Mouse (Mus musculus): ENCODE results near the gene Cnnm3.

The Cnnm3 gene

DNA sequence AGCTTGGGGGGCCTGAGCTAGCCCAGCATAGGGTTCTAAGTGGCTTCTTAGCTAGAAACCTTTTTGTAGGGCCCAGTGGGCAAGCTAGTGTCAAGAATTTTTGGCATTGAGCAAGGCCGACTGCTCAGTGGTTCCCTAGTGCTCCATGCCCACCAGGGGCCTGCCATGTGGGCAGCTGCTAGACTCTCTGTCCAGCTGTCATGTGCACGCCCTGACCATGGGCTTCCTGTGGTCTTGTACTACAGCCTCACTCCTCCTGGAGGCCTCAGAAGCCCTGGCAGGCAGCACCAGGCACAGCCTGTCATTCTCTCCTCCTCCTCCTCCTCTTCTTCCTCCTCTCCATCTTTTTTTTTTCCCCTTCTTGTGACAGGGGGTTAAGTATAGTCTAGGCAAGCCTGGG lies 14.4 kb upstream of the Cnnm3 start:
- DNase-seq (ENCODE audit: low spot score), result no peak

DNA sequence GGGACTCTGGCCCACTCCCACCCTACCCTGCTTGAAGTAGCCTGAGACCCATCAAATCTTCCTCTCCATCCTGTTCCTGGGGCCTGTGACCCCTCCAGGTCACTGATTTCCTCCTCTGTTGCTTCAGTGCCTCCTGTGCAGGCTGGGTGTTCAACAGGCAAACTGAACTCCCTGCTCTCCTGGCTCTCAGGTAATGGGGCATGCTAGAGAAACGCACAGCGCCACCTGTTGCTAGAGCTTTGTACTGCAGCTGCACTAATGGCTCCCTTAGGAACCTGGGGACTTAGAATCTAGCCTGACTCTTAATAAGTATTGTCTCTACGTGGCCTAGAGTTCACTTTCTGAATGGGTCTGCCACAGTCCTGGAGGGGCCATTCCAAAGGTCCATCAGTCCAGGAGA lies 10.4 kb upstream of the Cnnm3 start:
- peak; percentile 45 for DNase-seq (ENCODE audit: low spot score)

DNA sequence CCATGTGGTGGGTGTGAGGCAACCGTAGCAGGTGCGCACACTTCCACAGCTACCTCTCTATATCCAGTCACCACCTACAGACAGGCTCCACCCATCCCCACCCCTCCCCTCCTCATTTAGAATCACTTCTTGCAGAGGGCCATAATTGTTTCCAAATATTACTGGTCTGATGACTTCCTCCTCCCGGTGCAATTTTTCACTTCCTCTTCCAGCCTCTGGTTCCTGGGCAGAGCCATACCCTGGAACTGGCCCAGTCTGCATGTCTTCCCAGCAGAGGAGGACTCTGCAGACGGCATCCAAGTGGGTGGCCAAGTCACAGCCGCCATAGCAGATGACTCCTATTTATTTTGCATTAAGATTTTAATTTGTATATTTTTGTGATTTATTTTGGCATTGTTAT lies 3.4 kb upstream of the Cnnm3 start:
- DNase-seq (ENCODE audit: low spot score), result no peak

DNA sequence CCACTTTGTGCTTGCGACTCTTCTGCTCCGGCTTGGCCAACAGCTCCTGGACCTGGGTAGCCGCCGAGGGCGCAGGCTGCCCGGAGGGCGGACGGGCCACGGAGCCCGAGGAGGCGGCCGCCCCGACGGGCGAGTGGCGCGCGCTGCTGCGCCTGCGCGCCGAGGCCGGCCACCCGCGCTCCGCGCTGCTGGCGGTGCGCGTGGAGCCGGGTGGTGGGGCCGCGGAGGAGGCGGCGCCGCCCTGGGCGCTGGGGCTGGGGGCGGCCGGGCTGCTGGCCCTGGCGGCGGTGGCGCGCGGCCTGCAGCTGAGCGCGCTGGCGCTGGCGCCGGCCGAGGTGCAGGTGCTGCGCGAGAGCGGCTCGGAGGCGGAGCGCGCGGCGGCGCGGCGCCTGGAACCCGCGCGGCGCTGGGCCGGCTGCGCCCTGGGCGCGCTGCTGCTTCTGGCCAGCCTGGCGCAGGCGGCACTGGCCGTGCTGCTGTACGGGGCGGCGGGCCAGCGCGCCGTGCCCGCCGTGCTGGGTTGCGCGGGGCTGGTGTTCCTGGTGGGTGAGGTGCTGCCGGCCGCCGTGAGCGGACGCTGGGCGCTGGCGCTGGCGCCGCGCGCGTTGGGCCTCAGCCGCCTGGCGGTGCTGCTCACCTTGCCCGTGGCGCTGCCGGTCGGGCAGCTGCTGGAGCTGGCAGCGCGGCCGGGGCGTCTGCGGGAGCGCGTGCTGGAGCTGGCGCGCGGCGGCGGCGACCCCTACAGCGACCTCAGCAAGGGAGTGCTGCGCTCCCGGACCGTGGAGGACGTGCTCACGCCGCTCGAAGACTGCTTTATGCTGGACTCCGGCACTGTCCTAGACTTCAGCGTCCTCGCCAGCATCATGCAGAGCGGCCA lies 660 bp downstream of the Cnnm3 start:
- peak; percentile 51 for DNase-seq (ENCODE audit: low spot score)

DNA sequence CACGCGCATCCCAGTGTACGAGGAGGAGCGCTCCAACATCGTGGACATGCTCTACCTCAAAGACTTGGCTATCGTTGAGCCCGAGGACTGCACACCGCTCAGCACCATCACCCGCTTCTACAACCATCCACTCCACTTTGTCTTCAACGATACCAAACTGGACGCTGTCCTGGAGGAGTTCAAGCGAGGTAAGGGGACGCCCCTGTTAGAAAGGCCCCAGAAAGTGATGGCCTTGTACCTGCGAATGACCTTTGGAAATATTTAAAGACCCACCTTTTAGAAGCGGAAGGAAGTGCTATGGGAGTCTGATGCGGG lies 1.3 kb downstream of the Cnnm3 start:
- no peak for DNase-seq (ENCODE audit: low spot score)

DNA sequence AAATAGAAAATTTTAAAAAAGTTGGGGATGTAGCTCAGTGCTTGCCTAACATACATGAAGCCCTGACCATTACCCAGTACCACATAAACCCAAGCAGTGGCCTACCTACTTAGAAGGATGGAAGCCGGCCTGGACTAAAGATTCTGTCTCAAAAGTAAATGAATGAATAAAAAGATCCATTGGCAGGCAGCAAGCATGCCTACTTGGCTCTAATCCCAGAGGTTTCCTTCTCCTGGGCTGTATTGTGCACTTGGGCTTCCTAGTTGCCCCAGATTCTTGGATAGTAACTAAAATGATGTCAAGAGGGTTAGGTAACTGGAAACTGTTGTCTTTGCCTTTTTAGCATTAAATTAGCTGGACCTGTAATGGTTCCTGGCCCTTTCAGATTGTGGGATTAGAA lies 1.6 kb downstream of the Cnnm3 start:
- no peak for DNase-seq (ENCODE audit: low spot score)

DNA sequence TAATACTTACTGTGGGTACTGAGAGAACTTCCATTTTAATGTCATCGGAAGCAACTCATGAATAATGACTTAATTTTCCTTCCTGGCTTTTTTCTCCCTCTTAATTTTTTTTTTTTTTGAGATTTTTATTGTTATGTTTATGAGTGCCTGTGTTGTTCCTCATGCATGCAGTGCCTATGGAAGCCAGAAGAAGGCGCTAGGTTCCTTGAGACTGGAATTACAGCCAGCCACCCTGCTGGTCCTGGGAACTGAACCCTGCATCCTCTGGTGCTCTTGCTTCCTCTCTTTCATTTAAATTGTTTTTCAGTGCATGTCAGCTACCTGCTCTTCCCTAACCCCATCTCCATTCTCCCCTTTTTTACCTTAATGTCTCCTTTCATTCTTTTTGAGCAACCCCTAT lies 2.1 kb downstream of the Cnnm3 start:
- DNase-seq (ENCODE audit: low spot score), result no peak

DNA sequence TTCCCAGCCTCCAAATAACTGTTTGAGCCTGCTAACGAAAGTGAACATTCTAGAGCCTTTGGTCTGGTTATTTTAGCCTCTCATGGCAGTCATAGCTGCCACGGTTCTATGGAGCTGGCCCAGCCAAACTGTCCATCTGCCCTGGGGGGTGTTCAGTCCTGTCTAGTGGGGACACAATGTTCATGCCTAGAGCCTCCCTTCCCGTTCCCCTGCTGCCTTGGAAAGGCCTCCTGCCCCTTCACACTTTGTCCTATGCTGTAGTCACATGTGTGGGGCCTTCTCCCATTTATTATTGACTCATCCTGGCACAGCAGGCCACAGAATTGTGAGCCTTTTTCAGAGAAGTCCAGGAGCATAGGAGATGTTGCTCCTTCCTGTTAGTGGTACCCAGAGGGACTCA lies 6.6 kb downstream of the Cnnm3 start:
- no peak for DNase-seq (ENCODE audit: low spot score)

DNA sequence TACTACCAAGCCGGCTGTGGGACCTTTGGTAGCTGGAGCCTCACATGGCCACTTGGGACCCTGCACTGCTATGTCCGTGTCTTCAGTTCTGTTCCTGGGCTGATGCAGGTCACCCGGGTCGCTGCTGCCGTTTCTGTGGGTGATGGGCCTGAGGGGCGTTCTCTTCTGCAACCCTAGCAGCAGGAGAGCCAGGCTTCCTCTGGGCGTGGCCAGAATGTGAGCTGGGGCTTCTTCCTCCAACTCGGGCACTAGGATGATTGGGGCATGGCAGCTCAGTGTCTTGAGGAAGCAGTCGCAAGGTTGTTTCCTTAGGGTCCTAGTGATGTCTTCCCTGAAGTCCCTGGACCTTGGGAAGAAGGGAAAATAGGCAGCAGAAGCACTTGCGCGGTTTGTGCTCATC lies 8.0 kb downstream of the Cnnm3 start:
- DNase-seq (ENCODE audit: low spot score), result no peak

DNA sequence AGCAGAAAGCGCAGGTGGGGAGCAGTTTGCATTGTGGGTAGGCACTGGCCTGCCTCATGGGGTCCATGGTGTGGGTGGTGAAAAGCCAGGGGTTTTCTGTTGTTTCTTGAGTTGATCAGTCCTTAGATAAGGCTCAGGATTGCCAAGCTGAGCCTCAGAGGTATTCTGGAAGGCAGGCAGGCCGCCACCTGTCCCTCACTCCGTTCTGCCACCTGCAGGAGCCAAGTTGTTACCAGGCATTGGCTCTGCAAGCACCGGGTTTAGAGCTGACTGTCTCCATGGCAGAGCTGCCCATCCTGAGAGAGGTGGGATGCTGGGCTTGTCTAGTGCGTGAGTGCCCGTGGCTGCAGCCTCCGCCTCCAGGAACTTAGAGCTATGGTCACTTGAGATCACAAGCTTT lies 10.5 kb downstream of the Cnnm3 start:
- DNase-seq (ENCODE audit: low spot score), result no peak

DNA sequence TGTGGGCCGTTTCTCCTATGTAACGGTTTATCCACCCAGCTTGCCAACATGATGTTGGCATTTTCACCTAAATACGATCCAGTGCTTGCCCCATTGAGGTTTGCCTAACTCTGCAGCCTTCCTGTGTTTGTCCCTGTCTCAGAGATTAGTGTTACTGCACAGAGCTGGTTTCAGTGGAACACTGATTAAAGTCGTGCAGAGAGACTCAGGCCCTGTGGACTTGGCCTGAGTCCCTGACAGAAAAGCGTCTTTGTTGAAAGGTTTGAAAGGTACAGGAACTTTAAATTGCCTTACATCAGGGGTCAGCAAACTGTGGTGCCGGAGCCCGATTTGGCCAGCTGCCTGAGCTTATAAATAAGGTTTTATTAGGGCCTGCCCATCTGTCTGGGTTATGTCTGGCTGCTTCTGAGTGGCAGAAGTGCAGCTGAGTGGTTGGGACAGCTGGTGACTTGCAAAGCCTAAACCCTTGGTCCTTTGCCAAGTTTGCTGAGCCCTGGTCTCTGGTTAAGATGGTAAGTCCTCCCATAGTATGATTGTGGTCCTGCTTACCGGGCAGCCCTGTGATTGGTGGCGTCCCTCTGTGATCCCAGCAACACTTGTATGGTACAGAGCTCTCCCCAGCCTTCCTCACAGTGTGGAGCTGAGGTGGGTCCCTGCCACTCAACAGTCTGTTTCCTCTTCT lies 11.8 kb downstream of the Cnnm3 start:
- no peak for DNase-seq (ENCODE audit: low spot score)

DNA sequence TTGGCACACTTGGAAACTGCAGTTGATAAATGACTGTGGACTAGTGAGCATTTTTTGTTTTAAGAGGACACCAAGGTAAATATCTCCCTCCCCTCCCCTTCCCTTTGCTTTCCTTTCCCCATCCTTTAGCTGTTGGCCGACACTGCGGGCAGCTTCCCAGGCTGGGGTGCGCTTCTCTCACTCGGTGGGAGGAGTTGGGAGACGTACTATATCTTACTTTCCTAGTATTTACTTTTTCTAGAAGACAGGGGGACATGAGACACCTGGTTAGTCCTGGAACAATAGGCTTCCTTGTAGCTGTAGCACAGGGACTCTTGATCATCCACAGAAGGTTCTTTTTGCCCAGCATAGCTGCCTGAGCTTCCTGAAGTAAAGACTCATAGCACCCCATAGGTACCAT lies 12.4 kb downstream of the Cnnm3 start:
- DNase-seq (ENCODE audit: low spot score), result no peak

DNA sequence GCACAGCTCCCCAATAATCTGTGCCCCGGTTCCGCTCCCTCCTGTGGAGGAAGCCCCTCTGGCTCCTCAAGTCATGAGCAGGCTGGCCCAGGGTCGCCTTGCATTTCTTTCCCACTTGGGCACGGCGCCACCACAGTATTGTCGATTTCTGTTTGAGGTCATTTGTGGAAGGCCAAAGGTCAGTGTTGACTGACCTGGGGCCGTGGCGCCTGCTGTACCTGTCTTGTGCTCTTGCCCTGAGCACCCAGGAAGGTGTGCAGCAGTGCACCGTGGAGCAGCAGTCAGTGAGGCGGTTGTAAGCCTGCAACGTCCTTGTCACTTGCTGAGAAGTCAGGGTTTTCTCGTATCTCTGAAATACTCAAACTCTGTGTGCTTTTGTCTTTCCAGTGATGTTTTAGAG lies 14.1 kb downstream of the Cnnm3 start:
- DNase-seq (ENCODE audit: low spot score), result peak; percentile 44

DNA sequence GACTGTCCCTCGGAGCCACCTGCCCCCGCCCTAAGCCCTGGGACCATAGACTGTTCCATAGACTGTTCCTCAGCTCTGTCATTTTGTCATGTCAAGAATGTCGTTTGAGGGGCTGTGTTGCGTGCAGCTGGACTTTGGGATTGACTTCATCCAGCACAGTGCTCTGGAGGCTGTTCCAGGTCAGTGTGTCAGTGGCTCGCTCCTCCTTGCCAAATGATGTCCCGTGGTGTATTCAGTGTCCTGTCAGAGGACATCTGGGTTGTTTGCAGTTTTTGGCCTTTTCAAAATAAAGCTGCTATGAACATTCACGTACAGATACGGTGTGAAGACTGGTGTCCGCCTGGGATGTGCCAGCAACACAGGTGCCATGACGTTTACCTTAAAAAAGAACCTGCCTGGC lies 15.2 kb downstream of the Cnnm3 start:
- DNase-seq (ENCODE audit: low spot score), result no peak

DNA sequence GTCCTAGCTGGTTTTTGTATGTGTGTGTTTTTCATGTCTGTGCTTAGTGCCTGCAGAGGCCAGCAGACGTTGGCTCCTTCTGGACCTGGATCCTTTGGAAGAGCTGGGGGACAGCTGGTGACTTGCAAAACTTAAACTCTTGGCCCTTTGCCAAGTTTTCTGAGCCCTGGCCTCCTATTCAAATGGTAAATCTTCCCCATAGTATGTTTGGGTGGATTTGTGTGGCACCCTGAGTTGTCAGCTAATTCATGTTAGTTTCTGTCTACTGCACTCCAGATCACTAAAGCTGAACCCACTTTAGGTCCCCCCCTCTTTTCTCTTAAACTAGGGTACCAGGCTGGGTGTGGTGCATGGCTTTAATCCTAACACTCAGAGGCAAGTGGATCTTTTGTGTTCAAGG lies 16.7 kb downstream of the Cnnm3 start:
- no peak for DNase-seq (ENCODE audit: low spot score)

DNA sequence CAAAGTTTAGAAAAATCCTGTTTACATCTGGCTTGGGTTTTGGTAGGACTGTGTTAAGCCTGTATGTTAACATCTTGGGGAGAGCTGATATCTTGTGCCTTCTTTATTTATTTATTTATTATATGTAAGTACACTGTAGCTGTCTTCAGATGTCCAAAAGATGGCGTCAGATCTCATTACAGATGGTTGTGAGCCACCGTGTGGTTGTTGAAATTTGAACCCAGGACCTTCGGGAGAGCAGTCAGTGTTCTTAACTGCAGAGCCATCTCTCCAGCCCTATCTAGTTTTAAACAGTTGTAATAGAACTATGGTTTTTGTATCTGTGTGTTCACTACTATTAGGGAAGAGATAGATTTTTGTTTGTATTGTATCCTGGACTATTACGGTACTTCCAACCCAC lies 17.6 kb downstream of the Cnnm3 start:
- no peak for DNase-seq (ENCODE audit: low spot score)

DNA sequence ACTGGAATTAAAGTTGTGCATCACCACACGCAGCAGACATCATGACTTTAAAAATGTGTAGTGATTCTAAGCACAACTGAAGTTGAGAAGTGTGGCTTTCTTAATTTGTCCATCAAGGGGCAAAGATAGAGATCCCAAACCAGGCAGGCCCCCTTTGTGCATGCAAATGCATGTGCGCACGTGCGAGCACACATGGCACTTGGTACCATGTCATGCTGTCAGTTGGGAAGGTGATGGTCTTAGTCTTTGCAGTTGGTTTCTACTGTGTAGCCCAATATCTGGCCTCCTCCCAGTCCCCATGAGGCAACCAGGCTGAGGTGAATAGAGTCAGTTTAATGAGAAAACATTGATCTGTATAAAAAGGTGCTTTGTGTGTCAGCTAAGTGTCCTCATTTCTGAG lies 18.2 kb downstream of the Cnnm3 start:
- DNase-seq (ENCODE audit: low spot score), result no peak

DNA sequence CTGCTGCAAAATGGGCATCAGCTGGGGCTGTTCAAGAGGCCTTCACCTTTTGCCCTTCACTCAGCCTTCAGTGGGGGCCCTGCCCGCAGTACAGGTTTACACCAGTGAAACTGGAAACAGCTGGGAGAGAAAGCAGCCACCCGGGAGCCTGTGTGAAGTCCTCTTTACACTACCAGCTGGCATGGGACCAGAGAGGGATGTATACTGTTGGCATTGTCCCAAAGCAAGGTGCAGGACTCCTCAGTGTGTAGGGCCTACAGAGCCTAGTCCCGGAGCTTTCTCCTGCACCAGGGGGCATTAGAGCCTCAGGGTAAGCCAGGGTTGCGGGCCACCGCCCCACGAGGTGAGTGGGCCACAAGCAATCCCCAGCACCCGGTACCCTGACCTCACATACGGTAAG lies 18.8 kb downstream of the Cnnm3 start:
- DNase-seq (ENCODE audit: low spot score), result no peak

DNA sequence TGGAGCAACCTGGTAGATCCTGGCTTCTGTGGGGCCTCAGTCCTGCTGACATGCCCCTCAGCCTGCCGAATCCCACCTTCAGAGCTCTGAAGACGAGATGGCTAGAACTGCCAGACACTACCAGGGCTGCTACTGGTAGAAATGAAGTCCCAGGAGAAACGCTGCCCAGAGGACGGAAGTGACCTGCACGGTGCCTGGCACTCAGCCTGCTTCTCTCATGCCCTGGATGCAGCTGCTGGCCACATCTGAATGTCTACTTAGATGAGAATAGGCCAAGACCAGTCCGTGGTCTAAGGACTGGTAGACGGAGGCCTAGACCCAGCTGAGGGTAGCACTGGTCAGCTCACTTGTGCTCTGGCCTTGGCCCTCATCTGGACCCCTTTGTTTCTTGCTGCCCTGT lies 19.3 kb downstream of the Cnnm3 start:
- no peak for DNase-seq (ENCODE audit: low spot score)

DNA sequence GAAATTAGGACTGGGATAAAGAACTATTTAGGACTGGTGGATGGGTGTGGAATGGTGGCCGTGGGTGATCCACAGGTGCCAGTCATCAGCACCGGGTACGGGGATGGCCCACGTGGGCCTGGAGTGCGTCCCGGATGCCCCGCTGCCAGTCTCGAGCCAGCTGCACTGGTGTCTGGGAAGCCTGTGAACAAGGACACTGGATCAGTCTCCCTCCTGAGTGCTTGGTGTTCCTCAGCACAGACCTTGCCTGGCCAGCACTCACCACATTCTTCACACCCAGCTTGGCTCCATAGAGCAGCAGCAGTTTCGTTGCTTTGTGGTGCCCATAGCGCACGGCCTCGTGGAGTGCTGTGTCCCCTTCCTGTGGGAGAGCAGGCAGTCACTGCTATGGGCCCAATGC lies 19.8 kb downstream of the Cnnm3 start:
- DNase-seq (ENCODE audit: low spot score), result no peak

DNA sequence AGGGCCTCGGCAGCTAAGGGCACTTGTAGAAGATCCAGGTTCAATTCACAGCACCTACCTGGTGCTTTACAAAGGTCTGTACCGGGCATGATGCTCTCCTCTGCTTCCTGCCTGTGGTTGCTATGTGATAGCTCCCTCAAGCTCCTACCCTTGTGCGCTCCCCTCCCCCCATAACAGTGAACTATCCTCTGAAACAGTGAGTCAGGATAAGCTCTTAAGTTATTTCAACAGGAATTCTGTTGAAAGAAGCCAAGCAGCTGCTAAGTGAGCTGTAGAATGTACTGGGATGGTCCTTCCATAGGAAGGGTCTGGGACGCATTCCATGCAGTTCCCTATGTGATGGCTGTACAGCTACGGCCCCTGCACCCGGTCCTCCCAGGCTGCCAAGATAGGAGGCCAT lies 21.9 kb downstream of the Cnnm3 start:
- DNase-seq (ENCODE audit: low spot score), result no peak

DNA sequence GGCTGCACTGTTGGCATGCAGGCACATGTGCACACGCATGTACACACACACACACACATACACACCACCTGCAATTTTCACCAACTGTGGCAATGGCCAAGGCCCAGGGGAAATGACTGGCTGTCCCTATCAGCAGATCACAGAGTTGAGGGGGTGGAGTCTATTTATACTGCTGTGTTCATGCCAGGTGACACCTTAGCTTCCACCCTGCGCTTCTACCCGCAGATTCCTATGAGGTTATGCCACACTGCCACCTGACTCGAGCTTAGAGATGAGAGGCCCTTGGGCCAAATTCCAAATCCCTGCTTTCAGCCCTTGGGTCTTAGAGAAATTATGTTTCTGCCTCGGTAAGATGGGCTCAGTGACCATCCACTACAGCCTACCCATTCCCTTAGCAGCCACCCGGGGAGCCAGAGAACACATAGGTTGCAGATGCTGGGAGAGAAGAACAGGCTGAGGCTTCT lies 23.0 kb downstream of the Cnnm3 start:
- no peak for DNase-seq (ENCODE audit: low spot score)

DNA sequence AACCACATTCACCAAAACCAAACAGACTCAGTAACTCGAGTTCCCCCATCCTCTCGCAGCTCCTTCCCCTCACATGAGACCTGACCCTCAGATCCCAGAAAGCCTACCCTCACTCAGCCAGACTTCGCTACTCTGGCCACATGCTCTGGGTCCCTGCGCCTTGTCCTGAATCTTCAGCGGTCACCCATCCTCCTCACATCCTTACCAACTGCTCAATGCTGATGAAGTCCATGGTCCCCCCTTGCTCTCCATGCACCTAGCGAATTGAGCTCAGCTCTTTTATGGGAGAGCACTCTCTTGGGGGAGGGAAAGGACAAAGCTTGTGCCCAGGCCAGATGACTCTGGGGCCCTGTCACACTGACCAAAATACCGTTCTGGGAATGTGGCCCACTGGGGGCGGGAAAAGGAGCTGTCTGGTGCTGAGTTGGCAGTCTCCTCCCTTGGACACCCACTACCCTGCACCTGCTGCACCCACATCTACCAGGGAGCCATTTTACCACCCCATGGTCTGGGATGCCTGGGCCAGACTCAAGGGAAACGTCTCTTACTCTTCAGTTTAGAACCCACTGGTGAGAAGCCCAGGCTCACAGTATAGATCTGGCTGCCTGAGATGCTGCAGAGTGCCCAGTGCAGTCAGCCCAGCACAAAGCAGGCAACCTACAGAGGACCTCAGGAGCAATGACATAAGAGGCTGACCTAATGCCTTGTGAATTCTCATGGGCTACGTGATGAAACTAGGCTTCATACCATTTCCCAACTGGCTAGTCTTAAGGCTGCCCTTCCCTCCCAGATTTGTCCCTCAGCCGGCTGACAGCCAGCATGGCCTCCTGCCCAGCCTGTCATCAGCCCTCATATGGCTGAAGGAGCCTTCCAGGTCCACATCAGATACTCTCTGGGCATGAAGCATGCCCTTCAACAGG lies 24.1 kb downstream of the Cnnm3 start:
- no peak for DNase-seq (ENCODE audit: low spot score)

All from yolk sac, embryonic 10.5 days (tissue).